Mouse (Mus musculus): Measurements from ENCODE around the gene Spocd1. TPM values are rescaled to one million over a fixed set of nuclear protein-coding genes. Genes with fewer than 3 reads are reported as not detected.

Spocd1 gene
- 0.08 TPM in 1 of 2 replicates, not detected in the other for polyA plus RNA-seq (2012; rRNA removed; ENCODE audit: low replicate concordance)

DNA sequence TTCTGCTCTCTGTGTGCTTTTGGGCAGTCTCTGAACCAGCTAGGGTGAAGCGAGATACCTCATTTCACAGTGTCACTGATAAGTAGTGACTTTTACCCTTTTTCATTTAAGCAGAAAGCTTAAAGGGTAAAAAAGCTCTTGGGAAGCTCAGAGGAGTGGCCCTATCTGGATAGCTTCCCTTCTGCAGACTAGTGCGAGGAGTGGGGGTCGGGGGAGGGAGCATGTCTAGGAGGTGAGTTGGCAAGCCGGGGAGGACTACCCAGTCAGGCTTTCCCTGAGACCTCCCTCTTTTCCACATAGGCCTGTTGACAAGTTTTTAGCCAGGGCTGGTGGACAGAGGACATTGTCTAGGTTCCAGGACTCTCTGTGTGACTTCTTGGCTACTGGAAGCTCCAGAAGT lies at the start of gene Spocd1:
Gene Spocd1, plus strand, starts transcription at position 301 of the 400 bp plus-strand sequence.

DNA sequence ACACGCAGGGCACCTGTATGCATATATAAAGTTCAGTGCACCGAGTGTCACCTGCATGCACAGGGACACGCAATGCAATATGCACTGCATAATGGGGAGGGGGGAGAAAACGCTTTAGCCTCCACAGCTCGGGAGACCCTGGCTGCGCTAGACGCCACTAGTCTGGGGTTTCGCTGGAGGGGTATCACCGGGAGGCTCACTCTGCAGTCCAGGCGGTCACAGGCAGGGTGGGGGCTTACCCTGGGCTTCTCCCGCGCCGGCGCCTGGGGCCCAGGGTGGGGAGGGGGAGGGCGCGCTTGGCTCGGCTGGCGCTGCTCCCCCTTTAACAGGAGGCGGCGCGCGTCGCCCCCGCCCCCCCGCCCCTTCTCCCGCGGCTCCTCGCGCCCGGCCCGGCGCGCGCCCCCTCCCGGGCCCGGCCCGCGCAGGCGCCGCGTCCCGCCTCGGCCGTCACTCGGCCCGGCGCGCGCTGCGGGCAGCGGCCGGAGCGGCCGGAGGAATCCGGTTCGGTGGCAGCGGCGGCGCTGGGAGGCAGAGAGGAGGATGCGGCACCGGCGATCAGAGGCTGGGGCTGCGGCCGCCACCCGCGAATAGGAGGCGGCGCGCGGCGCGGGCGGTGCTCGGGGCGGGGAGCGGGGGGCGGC lies 55.5 kb downstream of the Spocd1 start, which contains the start of gene Adgrb2:
Gene Adgrb2, plus strand, starts transcription at position 450 of the 641 bp plus-strand sequence.

Other genes with a start within 250 kb of the Spocd1 start
- 15.2 and 19.6 TPM in 2 replicates for gene Tmem39b, start 232.4 kb upstream of the Spocd1 start, polyA plus RNA-seq (2012; rRNA removed; ENCODE audit: low replicate concordance)
- 45.9 and 66.1 TPM in 2 replicates for gene Khdrbs1, start 186.9 kb upstream of the Spocd1 start, polyA plus RNA-seq (2012; rRNA removed; ENCODE audit: low replicate concordance)
- 10.6 and 18.3 TPM in 2 replicates for gene Ptp4a2, start 118.0 kb upstream of the Spocd1 start, polyA plus RNA-seq (2012; rRNA removed; ENCODE audit: low replicate concordance)
- 0.75 and 2.0 TPM in 2 replicates for gene Adgrb2, start 55.6 kb downstream of the Spocd1 start, polyA plus RNA-seq (2012; rRNA removed; ENCODE audit: low replicate concordance)
- 6.3 and 12.2 TPM in 2 replicates for gene Col16a1, start 118.6 kb downstream of the Spocd1 start, polyA plus RNA-seq (2012; rRNA removed; ENCODE audit: low replicate concordance)
- gene Pef1, start 173.3 kb downstream of the Spocd1 start, polyA plus RNA-seq (2012; rRNA removed; ENCODE audit: low replicate concordance): 153 and 237 TPM in 2 replicates
- 1.7 and 5.3 TPM in 2 replicates for gene Hcrtr1, start 210.1 kb downstream of the Spocd1 start, polyA plus RNA-seq (2012; rRNA removed; ENCODE audit: low replicate concordance)
- 83.4 and 126 TPM in 2 replicates for gene Tinagl1, start 245.9 kb downstream of the Spocd1 start, polyA plus RNA-seq (2012; rRNA removed; ENCODE audit: low replicate concordance)